Mouse (Mus musculus) liver, embryonic 15.5 days (tissue): ENCODE measurements around the gene Rab9. TPM values are rescaled to one million over a fixed set of nuclear protein-coding genes. Genes with fewer than 3 reads are reported as not detected.
A peak's percentile ranks its signal among the peaks of the same experiment; 100 is the strongest.

Experiments
- ATAC-seq: fragments of 200-750 bp; cut with Nextera tagmentation; 2 replicates; pipeline ENCODE4 v1.8.0; 2017; ENCODE audit warnings: moderate number of reproducible peaks, mild to moderate bottlenecking, moderate library complexity; ENCODE audit not compliant: insufficient read depth
- H3K27ac ChIP-seq: fragments of 300-500 bp; sonication (generic); replicated peaks from 2 replicates; pipeline ENCODE4 v1.5.1; 2015; ENCODE audit warnings: mild to moderate bottlenecking, inconsistent platforms
- H3K27me3 ChIP-seq: fragments of 300-500 bp; sonication (generic); 2 replicates; pipeline ENCODE4 v1.6.1; 2015; ENCODE audit warnings: mild to moderate bottlenecking, inconsistent platforms
- H3K36me3 ChIP-seq: fragments of 300-500 bp; sonication (generic); replicated peaks from 2 replicates; pipeline ENCODE4 v1.6.1; 2015; ENCODE audit warnings: moderate library complexity, mild to moderate bottlenecking, inconsistent platforms
- H3K4me1 ChIP-seq: fragments of 300-500 bp; sonication (generic); replicated peaks from 2 replicates; pipeline ENCODE4 v1.6.1; 2015; ENCODE audit warnings: inconsistent platforms
- H3K4me2 ChIP-seq: fragments of 300-500 bp; sonication (generic); 2 replicates; pipeline ENCODE4 v1.6.1; 2015; ENCODE audit warnings: moderate library complexity, mild to moderate bottlenecking, inconsistent platforms
- H3K4me3 ChIP-seq: fragments of 300-500 bp; sonication (generic); replicated peaks from 2 replicates; pipeline ENCODE4 v1.5.1; 2015; ENCODE audit warnings: mild to moderate bottlenecking, inconsistent platforms
- H3K9ac ChIP-seq: fragments of 300-500 bp; sonication (generic); 2 replicates; pipeline ENCODE4 v1.6.1; 2015; ENCODE audit warnings: moderate library complexity, mild to moderate bottlenecking, inconsistent platforms
- H3K9me3 ChIP-seq: fragments of 300-500 bp; sonication (generic); replicated peaks from 2 replicates; pipeline ENCODE4 v1.6.1; 2016; ENCODE audit warnings: inconsistent platforms
- WGBS: fragments of 180-500 bp; shearing (Covaris S2); methylation state at CpG from one replicate; pipeline ENCODE4 v1.1.7; 2015; ENCODE audit warnings: mixed read lengths; ENCODE audit not compliant: insufficient replicate concordance; 5-methylcytosine and 5-hydroxymethylcytosine counted together
- polyA plus RNA-seq: library from polyadenylated mRNA; unstranded; fragments of >200 nt; fragmentation: Nextera tagmentation; extraction: Ambion mirVana; gene quantifications from 2 replicates; pipeline ENCODE4 v1.2.1, GENCODE M21; 2015

Gene Rab9
- polyA plus RNA-seq, 1 experiment from 2014 or later = 21.9 TPM

GRCm38 (mm10) chrX:166444552-166444951 is 35.1 kb downstream of the Rab9 start:
- Histone ChIP-seq H3K4me3 (no peak overlapping the region), H3K9me3 (no peaks in the 10 kb centered on the region), H3K9ac (no peak overlapping the region), H3K27ac (no peak overlapping the region), H3K36me3 (no peaks in the 10 kb centered on the region), H3K4me2 (no peak overlapping the region), H3K27me3 (no peaks in the 10 kb centered on the region; the same call in 1 of the 2 replicates), H3K4me1 (peaks cover 15% of the 10 kb centered on the region; the same call in 1 of the 2 replicates)
- 37% methylated on average over 3 of the region's 3 CpGs for WGBS
- no peak for ATAC-seq

- Histone ChIP-seq H3K9ac (peak within 1 kb of the TSS; percentile 74), H3K4me2 (peak within 1 kb of the TSS; percentile 72), H3K36me3 (no peaks in the 10 kb centered on the region), H3K27me3 (no peaks in the 10 kb centered on the region; the same call in none of the 2 replicates), H3K4me1 (peaks cover 17% of the 10 kb centered on the region; the same call in 1 of the 2 replicates), H3K27ac (peak within 1 kb of the TSS; percentile 78), H3K9me3 (no peaks in the 10 kb centered on the region), H3K4me3 (peak within 1 kb of the TSS; percentile 70)
- WGBS = 11% methylated on average over 42 of the region's 44 CpGs
- ATAC-seq = peak; percentile 99
Observed at GRCm38 (mm10) chrX:166440616-166441063, 39.0 kb downstream of the Rab9 start, which contains the start of gene Ofd1. Gene Ofd1 (minus strand): TSS chrX:166440704.

DNA sequence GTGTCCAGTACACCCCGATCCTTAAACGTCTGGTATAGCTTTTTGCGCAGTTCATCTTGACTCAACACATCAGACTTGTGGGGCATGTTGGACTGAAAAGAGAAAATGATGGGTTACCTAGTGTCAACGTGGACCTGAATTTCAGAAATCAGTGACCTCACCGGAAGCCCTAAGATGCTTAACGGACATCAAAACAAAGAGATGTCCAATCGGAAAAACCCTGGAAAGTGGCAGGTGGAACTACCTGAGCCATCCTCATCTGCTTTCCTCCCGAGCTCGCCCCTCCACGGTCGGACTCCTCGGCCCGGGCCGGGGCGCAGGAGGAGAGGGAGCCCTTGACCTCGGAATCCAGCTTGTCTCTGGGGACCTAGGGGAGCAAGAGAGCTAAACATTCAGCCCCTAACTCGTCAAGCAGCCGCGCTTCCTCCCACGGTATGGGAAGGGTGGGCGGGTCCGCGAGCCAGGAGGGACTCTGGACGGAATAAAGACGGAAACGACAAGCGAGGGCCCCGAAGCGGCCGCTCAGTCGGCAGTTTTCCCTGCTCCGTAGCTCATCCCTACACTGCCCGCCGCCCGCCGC is 39.5 kb downstream of the Rab9 start, which contains the start of gene Trappc2:
Gene Trappc2 (plus strand): TSS at position 539 of the 580 bp plus-strand sequence.
- Histone ChIP-seq H3K4me3 (peak within 1 kb of the TSS; percentile 70), H3K9ac (peak within 1 kb of the TSS; percentile 74), H3K36me3 (0 out of 2 replicates have a peak, but pooled peaks cover 2% of the 10 kb centered on the region), H3K9me3 (no peaks in the 10 kb centered on the region), H3K4me1 (peaks cover 12% of the 10 kb centered on the region; the same call in 1 of the 2 replicates), H3K27ac (peak within 1 kb of the TSS; percentile 78), H3K4me2 (peak within 1 kb of the TSS; percentile 72), H3K27me3 (no peaks in the 10 kb centered on the region; the same call in none of the 2 replicates)
- ATAC-seq = peak; percentile 68
- 11% methylated on average over 32 of the region's 36 CpGs for WGBS

DNA sequence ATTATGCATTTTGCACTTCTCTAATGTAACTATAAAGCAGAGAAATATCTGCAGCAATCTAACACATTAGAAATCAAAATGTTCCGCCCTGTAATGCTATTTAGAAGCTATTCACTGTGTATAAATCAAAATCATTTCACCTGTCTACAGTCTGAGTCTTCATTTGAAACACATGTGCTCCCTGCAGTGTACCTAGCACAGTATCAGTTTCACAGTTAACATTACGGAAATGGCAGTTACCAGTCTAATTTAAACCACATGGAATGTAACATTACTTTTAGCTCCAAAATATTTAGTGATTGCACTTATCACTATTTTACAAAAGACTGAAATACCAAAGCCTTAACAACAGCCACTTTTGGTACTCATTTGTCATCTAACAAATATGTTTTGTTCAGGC is 44.9 kb downstream of the Rab9 start:
- ATAC-seq = no peak
- Histone ChIP-seq H3K9ac (no peak overlapping the region), H3K9me3 (no peaks in the 10 kb centered on the region), H3K4me2 (no peak overlapping the region), H3K27me3 (no peaks in the 10 kb centered on the region; the same call in 1 of the 2 replicates), H3K4me1 (0 out of 2 replicates have a peak, but pooled peaks cover 4% of the 10 kb centered on the region), H3K4me3 (no peak overlapping the region), H3K36me3 (0 out of 2 replicates have a peak, but pooled peaks cover 3% of the 10 kb centered on the region), H3K27ac (no peak overlapping the region)
- WGBS = 67% methylated on average over 2 of the region's 2 CpGs

GRCm38 (mm10) chrX:166416196-166416595 is 63.5 kb downstream of the Rab9 start:
- whole genome bisulfite sequencing = 46% methylated on average over 5 of the region's 6 CpGs

GRCm38 (mm10) chrX:166407865-166408264 is 71.8 kb downstream of the Rab9 start:
- Histone ChIP-seq H3K4me2 (no peak overlapping the region), H3K9ac (no peak overlapping the region), H3K9me3 (no peaks in the 10 kb centered on the region), H3K27me3 (no peaks in the 10 kb centered on the region; the same call in 1 of the 2 replicates), H3K27ac (no peak overlapping the region), H3K4me3 (no peak overlapping the region), H3K36me3 (peaks cover 5% of the 10 kb centered on the region; the same call in 1 of the 2 replicates), H3K4me1 (no peaks in the 10 kb centered on the region)
- no peak for ATAC-seq

More at GRCm38 (mm10) chrX:166416196-166416595, 63.5 kb downstream of the Rab9 start:
- ATAC-seq = no peak
- H3K9me3 ChIP-seq = no peaks in the 10 kb centered on the region
- H3K9ac ChIP-seq = no peak overlapping the region
- H3K27ac ChIP-seq = no peak overlapping the region
- H3K4me3 ChIP-seq = no peak overlapping the region
- no peaks in the 10 kb centered on the region for H3K27me3 ChIP-seq
- H3K36me3 ChIP-seq = no peaks in the 10 kb centered on the region
- H3K4me2 ChIP-seq = no peak overlapping the region
- H3K4me1 ChIP-seq = no peaks in the 10 kb centered on the region

Other genes starting within 250 kb of the Rab9 start
- 2.3 and 2.8 TPM in 2 replicates for gene Gpm6b, start 241.0 kb downstream of the Rab9 start, polyA plus RNA-seq
- 9.7 and 9.9 TPM in 2 replicates for gene Trappc2, start 39.3 kb downstream of the Rab9 start, polyA plus RNA-seq
- 2.1 and 2.2 TPM in 2 replicates for gene Ofd1, start 39.2 kb downstream of the Rab9 start, polyA plus RNA-seq
- 3.0 and 3.2 TPM in 2 replicates for gene Tceanc, start 38.7 kb upstream of the Rab9 start, polyA plus RNA-seq
- 0.79 and 0.89 TPM in 2 replicates for gene Egfl6, start 105.9 kb upstream of the Rab9 start, polyA plus RNA-seq